Mouse (Mus musculus) adrenal gland, adult (tissue): Measurements from ENCODE around the gene Misp.

Experiments used
- DNase-seq, 2 experiments: peaks; one replicate each; pipeline ENCODE4 v3.0.0; 2022 to 2023; ENCODE audit warnings: low spot score in 1 of 2; ENCODE audit not compliant: inconsistent age in 2 of 2

Gene Misp

DNA sequence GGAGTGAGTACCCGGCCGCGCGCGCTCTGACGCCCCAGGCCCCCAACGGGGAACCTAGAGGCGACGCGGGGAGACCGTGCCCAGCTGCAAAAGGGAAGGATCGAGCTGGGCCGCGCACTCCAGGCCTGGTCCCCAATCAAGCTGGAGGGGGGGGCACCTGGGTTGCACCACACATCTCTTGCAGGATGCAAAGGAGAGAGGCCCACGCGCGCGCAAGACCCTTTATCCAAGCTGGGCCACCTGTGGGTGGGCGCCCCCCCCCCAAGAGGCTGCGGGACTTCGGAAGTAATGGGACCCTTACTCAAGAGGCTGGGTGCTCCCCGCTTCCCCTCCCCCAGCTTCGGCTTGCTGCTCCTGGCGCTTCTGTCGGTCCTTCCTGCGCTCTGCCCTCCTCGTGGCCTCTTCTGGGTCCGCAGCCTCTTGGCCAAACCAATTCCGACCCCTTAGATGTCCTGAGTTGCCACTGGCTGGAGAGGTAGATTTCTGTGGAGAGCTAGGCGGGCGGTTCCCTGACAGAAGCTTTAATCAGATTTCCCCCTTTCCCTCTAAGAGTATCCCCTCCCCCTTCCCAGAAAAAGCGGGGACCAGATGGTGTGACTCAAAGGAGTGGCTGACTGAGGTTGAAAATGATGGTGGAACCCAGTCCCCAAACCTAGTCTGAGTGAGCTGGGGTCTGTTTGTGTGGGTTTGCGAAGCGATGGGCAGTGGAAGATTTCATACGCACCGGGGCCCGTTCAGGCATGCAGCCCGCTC lies 26.9 kb upstream of the Misp start:
- DNase-seq: peak in 1 of 2 experiments; percentile 80

DNA sequence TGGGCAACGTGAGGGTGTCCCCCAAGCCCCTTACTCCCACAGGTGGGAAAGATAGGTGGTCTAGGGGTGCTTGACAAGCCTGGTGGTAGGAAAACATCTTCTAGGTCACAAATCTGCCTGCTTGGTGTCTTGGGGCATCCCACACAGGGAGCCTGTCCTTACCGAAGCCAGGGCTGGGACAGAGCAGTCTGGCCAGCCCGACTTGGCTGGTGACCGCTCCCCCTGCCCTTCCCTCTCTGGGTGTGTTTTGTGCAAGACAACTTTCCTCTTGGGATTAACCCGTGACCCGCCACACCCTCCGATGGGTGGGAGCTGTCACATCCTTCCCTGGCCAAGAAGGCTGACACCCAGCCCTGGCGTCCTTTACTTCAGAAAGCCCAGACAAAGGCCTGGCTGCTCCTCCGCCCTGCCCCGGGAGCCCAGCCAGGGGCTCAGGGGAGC lies 26.3 kb upstream of the Misp start:
- DNase-seq: peak; percentile 80 to 87

DNA sequence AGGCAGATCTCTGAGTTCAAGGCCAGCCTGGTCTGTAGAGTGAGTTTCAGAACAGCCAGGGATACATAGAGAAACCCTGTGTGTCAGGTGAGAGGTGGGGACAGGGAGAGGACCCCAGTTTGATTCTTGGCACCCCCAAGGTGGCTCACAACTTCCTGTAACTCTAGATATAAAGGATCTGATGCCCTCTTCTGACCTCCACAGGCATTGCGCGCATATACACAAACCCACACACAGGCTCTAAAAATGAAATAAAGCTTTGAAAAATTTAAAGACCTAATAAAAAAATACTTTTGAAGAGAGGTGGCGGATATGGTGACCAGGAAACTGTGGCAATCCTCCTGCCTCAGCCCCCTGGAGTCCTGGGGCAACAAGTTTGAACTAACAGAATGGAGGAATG lies 24.9 kb upstream of the Misp start:
- no peak for DNase-seq

DNA sequence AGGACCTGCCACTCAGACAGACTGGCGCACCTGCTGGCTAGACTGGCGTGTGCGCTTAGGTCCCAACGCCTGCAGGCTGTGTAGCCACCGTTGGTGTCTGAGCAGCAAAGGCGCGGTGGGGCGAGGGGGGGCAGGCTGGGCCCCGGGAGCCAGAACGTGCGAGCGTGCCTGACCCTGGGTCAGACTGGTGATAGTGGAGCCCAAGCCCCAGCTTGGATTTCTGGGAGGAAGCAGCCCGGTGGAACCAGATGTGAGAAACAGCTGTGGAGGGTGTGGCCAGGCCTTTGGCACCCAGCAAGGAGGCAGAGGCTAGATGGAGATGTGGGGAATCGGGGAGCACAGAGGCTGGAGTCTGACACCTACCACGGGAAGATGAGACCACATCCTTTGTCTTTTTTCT lies 23.5 kb upstream of the Misp start:
- DNase-seq: peak in 1 of 2 experiments; percentile 51

DNA sequence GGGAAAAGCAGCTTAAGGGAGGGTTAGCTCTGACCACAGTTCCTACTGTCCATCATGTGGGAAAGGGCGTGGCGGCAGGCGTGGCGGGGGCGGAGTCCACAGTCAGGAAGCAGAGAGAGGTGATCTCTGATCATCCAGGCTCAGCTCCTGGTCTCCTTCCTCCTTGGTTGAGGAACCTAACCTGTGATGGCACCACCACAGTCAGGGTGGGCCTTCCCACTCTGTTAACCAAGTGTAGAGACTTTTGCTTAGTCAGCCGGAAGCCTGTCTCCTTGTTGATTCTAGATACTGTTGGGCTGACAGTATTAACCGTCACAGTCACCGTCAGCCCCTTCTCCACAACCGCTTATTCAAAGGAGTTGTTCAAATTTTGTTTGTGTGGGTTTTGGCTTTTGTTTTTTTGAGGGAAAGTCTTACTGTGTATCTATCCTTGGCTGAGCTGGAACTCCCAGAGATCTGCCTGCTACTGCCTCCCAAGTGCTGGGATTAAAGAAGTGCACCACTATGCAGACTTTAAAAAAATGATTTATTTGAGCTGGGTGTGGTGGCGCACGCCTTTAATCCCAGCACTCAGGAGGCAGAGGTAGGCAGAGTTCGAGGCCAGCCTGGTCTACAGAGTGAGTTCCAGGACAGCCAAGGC lies 22.4 kb upstream of the Misp start:
- no peak for DNase-seq

DNA sequence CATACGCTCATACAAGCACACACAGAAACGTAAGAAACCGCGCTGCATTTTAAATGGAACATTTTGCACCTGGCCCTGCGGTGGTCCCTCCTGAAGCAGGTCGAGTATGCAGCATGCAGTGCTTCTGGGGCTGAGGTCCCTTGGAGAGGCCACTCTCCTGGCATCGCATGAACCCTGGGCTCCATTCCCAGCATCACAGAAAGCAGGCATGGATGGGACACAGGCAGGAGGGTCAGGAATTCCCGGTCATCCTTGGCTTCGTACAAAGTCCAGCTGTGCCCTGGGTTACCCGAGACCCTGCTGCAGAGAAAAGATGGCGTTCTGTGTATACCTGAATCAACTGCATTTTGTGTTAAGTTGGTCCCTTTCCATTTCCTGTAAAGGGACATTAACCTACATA lies 20.3 kb upstream of the Misp start:
- DNase-seq: no peak

DNA sequence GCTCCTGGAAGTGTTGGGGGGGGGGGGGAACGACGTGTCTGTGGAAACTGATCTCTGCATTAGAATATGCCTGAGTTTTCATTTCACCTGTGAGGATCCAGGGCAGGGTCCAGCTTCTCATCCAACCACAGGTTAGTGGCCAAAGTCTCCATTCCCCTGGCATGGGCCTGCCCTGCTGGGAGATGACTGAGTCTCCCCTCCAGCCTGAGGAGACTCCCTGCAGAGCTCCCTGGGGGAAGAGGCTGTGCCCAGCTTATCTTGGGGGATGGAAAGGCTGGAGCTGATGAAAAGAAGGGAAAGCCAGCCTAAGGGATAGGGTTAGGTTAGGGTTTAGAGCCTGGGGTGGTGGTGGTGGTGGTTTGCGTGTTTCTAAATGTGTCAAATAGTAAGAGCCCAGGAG lies 19.0 kb upstream of the Misp start:
- DNase-seq: no peak

DNA sequence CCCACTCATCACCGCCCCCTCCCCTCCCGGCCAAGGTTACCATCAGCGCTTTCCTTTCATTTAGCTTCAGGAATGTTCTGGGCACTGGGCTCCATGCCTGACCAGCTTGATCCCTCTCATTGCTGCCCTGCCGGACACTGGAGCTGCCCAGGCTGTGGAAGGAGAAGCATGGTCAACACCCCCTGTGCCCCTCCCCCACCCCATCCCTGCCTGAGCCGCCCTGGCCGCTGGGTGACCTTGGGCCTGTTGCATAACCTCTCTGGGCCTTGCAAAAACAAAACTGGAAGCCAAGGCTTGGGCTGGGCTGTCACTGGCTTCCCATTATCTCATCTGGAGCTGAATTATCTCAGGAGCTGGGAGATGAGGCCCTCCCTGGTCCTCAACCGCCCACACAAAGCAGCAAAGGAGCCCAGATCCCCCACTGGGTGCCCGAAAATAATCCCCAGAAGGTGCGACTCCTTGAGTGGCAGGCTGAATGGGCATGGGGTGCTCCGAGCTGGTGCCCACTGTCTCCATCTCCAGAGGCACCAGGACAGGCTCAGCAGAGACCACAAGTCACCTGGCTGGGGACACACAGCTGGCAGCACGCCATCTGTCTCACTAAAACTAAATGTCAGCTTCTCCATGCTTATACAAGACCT lies 18.3 kb upstream of the Misp start:
- peak; percentile 91 to 96 for DNase-seq

DNA sequence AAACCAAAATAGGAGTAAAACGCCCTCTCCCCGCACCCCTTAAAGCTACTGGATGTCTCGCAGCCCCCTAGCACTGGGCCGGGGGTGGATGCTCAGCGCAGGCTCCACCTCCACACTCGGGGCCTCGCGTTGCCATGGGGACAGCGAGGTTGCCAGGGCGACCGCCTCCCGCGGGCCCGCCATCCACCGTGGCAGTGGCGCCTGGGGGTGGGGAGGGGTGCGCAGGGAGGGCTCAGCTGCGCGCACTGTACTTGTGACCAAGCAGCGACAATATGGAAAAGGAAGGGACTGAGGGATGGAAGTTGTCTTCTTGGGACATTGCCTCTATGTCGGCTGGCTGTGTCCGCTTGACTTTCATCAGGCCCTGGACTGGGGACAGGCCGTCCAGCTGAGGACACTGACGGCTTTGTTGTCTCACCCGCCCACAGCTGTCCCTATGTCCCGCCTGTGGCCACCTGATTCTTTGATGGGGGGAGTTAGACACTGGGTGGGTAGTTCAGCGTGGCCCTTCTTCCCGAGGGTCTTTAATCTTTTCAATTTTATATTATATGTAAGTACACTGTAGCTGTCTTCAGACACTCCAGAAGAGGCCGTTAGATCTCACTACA lies 17.0 kb upstream of the Misp start:
- peak; percentile 64 to 74 for DNase-seq

DNA sequence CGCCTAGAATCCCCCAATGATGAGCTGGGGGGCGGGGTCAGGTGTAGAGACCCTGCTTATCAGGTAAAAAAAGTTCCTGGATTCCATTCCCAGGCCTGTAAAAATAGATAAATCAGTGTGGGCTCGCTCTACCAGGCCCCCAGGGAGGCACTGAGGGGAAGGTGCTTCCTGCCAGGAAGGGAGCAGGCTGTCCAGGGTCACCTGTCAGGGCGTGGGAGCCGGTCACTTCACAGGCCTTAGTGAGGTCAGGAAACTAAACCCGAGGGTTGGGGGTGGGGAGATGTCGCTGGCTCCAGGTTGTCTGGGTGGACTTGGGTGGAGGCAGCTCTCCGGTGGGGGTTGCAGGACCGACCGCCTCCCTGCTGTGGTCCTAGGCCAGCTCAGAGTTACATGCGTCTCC lies 15.2 kb upstream of the Misp start:
- peak; percentile 76 to 80 for DNase-seq

DNA sequence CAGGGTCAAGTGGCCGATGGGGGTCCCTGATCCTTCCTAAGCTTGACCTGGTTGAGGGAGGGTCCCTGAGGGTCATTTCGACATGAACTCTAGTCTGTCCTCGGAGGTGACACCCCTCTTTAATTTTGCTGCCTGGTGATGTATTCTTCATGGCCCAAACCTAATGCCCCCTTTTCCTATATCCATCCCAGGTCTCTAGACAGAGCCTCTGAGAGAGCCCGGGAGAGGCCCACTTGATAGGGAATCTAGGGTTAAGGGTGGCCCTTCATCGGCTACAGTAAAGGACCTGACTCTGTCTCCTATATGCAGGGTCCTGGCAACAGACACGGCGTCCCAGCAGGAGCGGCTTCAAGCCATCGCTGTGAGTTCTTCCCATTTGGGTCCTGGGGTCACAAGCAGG lies 14.5 kb upstream of the Misp start:
- DNase-seq: no peak

DNA sequence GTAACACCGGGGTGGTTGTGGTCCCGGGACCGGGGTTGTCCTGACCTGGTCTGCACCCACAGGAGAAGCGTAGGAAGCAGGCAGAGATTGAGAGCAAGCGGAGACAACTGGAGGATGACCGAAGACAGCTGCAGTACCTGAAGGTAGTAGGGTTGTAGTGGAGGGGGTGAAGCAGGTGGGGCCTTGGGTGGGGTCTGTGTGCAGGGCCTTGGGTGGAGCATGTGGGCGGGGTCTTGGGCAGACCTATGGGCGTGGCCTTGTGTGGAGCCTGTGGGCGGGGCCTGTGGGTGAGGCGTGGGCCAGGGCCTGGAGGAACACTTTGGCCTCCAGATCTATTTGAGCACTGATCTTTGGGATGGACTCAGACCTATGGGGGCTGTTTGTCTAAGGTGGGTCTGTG lies 13.8 kb upstream of the Misp start:
- DNase-seq: peak in 1 of 2 experiments; percentile 46

DNA sequence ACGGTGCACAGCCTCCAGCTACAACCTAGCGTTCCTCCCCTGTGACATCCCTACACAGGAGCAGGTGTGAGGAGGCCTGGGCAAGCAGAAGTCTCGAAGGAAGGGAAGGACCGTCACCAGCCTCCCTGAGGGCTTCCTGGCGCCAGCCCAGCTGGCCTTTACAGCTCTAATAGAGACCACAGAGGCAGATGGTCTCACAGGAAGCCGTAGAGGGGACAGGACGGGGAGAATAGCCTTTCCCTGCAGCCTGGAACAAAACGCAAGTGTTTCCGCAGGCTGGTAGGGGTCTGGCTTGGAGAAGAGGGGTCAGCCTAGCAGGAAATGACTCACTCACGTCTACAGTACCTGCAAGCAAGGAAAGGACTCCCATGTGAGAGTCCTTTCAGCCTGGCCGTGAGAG lies 13.0 kb upstream of the Misp start:
- DNase-seq: peak in 1 of 2 experiments; percentile 70

DNA sequence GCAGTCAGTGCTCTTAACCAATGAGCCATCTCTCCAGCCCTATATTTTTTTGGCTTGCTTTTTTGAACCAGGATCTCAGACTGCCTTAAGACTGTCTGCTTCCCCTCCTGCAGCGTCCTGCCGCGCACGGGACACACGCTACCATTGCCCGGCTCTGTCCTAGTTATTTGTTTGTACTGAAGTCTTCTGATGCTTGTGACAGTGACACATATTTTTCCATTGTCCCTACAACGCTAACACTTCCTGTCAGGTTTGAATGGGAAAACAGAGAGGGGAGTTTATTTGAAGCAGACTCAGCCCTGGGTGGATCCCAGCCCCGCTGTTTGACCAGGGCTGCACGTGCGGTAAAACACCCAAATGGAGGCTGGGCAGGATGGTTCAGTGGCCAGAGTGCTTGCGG lies 12.1 kb upstream of the Misp start:
- peak in 1 of 2 experiments; percentile 51 for DNase-seq

DNA sequence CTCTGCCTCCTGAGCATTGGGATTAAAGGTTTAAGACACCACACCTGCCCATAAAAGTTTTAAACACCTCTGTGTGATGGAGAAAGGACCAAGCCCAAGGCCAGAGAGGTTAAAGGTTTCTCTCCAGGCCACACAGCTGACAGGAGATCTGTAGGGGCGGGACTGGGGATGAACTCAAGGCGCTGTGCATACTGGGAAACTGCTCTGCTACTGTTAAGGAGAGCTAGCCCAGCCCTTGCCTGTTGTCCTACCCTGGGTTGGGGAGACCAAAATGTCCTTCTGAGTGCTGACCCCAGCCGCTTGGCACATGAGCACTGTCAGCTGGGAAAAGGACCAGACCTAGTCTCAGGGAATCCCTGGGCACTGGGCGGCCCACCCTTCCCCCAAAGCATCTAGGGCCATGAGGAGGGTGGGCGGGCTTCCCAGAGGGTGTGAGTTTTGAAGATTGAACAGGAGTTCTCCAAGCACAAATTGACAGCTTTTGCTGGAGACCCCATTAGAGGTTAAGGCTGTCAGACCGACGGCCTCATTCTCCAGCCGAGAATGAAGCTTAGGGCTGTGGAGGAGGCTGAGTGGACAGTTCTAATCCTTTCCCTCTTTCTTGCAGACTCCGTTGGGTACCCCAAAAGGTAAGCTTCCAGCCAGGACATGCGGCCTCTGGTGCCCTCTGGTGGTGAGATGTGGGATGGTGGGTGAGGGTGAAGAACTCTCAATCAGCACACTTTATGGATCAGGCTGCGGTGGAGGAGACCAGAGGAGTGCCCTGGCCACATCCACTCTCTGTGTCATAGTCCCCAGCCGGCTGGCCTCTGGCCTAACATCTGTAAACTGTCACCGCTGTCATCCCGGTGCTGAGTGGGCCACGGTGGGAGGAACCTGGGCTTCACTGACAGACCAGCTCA lies 8.8 kb upstream of the Misp start:
- peak; percentile 85 to 96 for DNase-seq

DNA sequence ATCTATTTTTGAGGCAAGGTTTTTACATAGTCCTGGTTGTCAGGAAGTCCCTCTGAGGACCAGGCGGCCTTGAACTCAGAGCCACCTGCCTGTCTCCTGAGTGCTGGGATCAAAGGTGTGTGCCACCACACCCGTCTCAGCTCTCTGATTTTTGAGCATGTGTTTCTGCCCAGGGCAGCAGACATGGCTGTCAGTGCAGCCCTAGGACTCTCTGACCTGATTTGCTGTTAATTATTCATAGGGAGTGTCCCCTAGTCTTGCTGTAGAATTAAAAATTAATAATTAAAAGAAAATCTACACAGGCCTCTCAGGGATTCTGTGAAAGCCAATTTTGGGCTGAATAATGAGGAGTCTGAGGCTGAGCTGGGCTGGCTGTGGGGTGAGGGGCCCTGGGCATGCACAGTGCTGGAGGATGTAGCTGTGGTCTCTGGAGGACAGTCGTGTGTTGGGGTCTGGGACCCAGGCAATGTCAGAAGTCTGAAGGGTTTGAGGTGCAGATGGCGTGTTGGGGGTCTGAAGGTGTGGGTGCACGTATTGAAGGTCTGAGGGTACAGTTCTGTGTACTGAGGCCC lies 6.4 kb upstream of the Misp start:
- no peak for DNase-seq

DNA sequence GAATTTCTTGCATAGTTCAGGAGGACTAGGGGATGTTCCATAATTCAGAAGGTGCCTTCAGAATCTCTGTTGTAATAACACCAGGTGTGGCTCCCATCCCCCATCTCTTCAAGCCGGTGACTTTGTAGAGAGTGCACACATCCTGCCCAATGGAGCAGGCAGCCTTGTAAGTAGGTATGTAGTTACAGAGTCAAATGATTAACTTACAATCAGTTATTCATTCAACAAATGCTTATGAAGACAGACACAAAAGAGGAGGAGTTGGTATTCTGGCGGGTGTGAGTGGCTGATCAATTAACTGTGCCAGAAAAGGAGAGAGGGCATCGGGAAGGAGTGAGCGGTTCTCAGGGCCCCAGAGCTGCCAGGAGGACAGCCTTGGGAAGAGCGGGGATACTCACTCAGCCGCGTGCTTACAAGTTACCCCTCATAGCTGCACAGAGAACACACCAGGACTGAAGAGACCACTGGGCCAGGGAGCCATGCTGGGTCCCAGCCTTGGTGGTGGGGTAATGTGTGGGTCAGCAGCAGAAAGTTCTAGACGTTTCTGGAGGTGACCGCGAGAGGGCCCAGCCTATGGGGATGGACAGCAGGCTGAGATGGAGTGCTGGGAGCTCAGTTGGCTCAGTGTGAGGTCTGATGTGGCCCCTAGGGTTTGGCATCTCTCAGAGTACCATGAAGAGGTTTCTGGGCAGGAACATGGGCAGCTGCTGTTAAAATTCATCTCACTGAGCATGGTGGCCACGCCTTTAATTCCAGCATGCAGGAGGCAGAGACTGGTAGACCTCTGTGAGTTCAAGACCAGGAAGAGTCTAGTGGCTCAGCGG lies 4.9 kb upstream of the Misp start:
- DNase-seq: no peak

DNA sequence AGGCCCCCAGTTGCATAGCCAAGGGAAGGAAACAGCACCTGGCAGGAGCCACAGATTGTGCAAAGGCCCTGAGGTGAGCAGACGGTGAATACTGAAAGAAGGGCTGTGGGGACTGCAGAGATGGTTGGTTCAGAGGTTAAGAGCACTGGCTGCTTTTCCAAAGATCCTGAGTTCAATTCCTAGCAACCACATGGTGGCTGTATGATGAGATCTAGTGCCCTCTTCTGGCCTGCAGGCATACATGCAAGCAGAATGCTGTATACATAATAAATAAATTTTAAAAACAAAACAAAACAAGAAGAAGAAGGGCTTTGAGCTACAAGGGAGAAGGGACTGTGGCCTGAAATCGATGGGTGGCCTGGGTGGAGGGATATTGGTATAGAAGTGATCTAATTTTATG lies 3.7 kb upstream of the Misp start:
- DNase-seq: no peak

DNA sequence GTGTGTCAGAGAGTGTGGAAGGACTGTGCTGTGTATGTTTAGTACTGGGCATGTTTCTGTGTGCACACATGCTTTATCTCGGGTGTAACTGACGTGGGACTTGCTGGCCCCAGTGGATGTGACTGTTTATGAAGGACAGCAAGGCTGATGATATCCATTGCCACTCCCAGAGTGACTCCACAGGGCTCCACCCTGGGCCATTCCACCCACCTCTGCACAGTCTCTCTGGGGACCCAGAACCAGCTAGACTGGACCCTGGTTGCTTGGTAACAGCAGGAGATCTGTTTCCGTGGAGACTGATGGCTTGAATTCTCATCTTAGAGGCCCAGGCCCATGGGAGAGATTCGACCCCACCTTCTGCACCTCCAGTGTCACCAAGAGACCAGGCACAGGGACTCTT lies 2.6 kb upstream of the Misp start:
- no peak for DNase-seq

DNA sequence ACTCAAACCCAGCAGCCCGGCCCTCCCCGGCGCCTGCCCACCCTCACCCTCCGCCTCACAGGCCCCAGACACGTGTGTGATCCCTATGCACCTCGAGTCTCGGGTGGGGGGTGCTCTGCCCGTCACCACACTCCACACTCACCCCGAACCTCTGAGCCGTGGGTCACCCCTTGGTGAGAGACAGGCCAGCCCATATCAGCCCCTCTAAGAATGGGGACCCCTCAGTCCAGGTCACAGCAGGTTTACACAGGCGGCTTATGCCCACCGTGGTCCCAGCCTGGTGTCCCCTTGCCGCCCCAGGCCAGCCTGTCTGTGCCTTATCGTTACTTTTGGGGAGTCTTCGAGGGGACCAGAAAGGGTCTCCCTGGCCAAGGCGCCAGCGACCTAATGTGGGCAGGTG lies 1.2 kb upstream of the Misp start:
- no peak for DNase-seq
